Mouse (Mus musculus) stomach, embryonic 14.5 days (tissue): ENCODE data around the gene Lifr. TPM values are rescaled to one million over a fixed set of nuclear protein-coding genes. Genes with fewer than 3 reads are reported as not detected.
A peak's percentile ranks its signal among the peaks of the same experiment; 100 is the strongest.

ENCODE experiments used
- ATAC-seq: fragments of 200-750 bp; cut with Nextera tagmentation; 2 replicates; pipeline ENCODE4 v1.8.0; 2017; ENCODE audit warnings: low read depth, moderate TSS enrichment; ENCODE audit not compliant: insufficient number of reproducible peaks, insufficient read depth, low FRiP score
- H3K27ac ChIP-seq: fragments of 300-500 bp; sonication (generic); 2 replicates; pipeline ENCODE4 v1.5.1; 2014; ENCODE audit warnings: mild to moderate bottlenecking, low read length, moderate library complexity, mixed read lengths
- H3K27me3 ChIP-seq: fragments of 300-500 bp; sonication (generic); 2 replicates; pipeline ENCODE4 v1.6.1; 2014; ENCODE audit warnings: low read length, control low read depth, mixed read lengths; ENCODE audit not compliant: control insufficient read depth, insufficient read depth
- H3K36me3 ChIP-seq: fragments of 300-500 bp; sonication (generic); 2 replicates; pipeline ENCODE4 v1.6.1; 2014; ENCODE audit warnings: mild to moderate bottlenecking, control low read depth, low read length, moderate library complexity, mixed read lengths; ENCODE audit not compliant: control insufficient read depth, insufficient read depth
- H3K4me1 ChIP-seq: fragments of 300-500 bp; sonication (generic); 2 replicates; pipeline ENCODE4 v1.6.1; 2014; ENCODE audit warnings: low read length, control low read depth, mixed read lengths; ENCODE audit not compliant: control insufficient read depth, insufficient read depth
- H3K4me2 ChIP-seq: fragments of 300-500 bp; sonication (generic); replicated peaks from 2 replicates; pipeline ENCODE4 v1.6.1; 2014; ENCODE audit warnings: low read depth, low read length, control low read depth
- H3K4me3 ChIP-seq: fragments of 300-500 bp; sonication (generic); 2 replicates; pipeline ENCODE4 v1.5.1; 2014; ENCODE audit warnings: low read depth, low read length, control low read depth
- H3K9ac ChIP-seq: fragments of 300-500 bp; sonication (generic); replicated peaks from 2 replicates; pipeline ENCODE4 v1.6.1; 2014; ENCODE audit warnings: low read depth, mild to moderate bottlenecking, control low read depth, low read length, moderate library complexity, mixed read lengths
- H3K9me3 ChIP-seq: fragments of 300-500 bp; sonication (generic); 2 replicates; pipeline ENCODE4 v1.6.1; 2016; ENCODE audit warnings: low read depth, low read length, control low read depth; ENCODE audit not compliant: control insufficient read depth
- WGBS: fragments of 180-500 bp; shearing (Covaris S2); extraction: QIAGEN DNeasy Blood & Tissue Kit; methylation state at CpG from one replicate; pipeline ENCODE4 v1.1.7; 2014; 5-methylcytosine and 5-hydroxymethylcytosine counted together
- polyA plus RNA-seq: library from polyadenylated mRNA; unstranded; fragments of >200 nt; fragmentation: Nextera tagmentation; extraction: Ambion mirVana; gene quantifications from 2 replicates; pipeline ENCODE4 v1.2.1, GENCODE M21; 2014

Gene Lifr
- polyA plus RNA-seq, 1 experiment from 2014 or later = 23.6 TPM

GRCm38 (mm10) chr15:7088691-7089090 lies 1.7 kb upstream of the Lifr start:
- Histone ChIP-seq H3K9ac (no peak overlapping the region), H3K27me3 (no peaks in the 10 kb centered on the region), H3K4me1 (peaks cover 4% of the 10 kb centered on the region; the same call in 1 of the 2 replicates), H3K36me3 (no peaks in the 10 kb centered on the region), H3K4me2 (no peak overlapping the region), H3K9me3 (no peaks in the 10 kb centered on the region), H3K4me3 (no peak overlapping the region), H3K27ac (no peak overlapping the region)
- WGBS = 66% methylated on average over 2 of the region's 2 CpGs
- no peak for ATAC-seq

GRCm38 (mm10) chr15:7092321-7092720 lies 1.9 kb downstream of the Lifr start:
- Histone ChIP-seq H3K4me3 (no peak overlapping the region), H3K27me3 (no peaks in the 10 kb centered on the region), H3K27ac (no peak overlapping the region), H3K36me3 (no peaks in the 10 kb centered on the region), H3K4me1 (no peaks in the 10 kb centered on the region), H3K9ac (no peak overlapping the region), H3K9me3 (no peaks in the 10 kb centered on the region), H3K4me2 (0 out of 2 replicates have a peak overlapping the region, but pooled peaks have one; percentile 5)
- ATAC-seq = no peak
- WGBS = 40% methylated on average over 8 of the region's 8 CpGs

- ATAC-seq = no peak
- no peaks in the 10 kb centered on the region for H3K36me3 ChIP-seq
- H3K9ac ChIP-seq = no peak overlapping the region
- WGBS = 79% methylated on average over 1 of the region's 1 CpGs
- no peaks in the 10 kb centered on the region for H3K9me3 ChIP-seq
- no peak overlapping the region for H3K4me2 ChIP-seq
- H3K4me1 ChIP-seq = no peaks in the 10 kb centered on the region
- no peaks in the 10 kb centered on the region for H3K27me3 ChIP-seq
- H3K4me3 ChIP-seq = no peak overlapping the region
- no peak overlapping the region for H3K27ac ChIP-seq
These were observed 9.0 kb downstream of the Lifr start for GRCm38 (mm10) chr15:7099406-7099805.

- no peaks in the 10 kb centered on the region for H3K9me3 ChIP-seq
- no peak overlapping the region for H3K9ac ChIP-seq
- ATAC-seq = no peak
- no peak overlapping the region for H3K4me3 ChIP-seq
- H3K27ac ChIP-seq = no peak overlapping the region
- H3K36me3 ChIP-seq = no peaks in the 10 kb centered on the region
- H3K4me1 ChIP-seq = peaks cover 5% of the 10 kb centered on the region; the same call in 1 of the 2 replicates
- no peak overlapping the region for H3K4me2 ChIP-seq
- WGBS = 83% methylated on average over 6 of the region's 6 CpGs
- H3K27me3 ChIP-seq = no peaks in the 10 kb centered on the region
These were observed 9.8 kb downstream of the Lifr start for GRCm38 (mm10) chr15:7100226-7100625.

GRCm38 (mm10) chr15:7103051-7103450 lies 12.6 kb downstream of the Lifr start:
- Histone ChIP-seq H3K9ac (no peak overlapping the region), H3K27ac (no peak overlapping the region), H3K36me3 (no peaks in the 10 kb centered on the region), H3K9me3 (no peaks in the 10 kb centered on the region), H3K4me2 (no peak overlapping the region), H3K4me3 (no peak overlapping the region), H3K27me3 (no peaks in the 10 kb centered on the region), H3K4me1 (peaks cover 6% of the 10 kb centered on the region; the same call in 1 of the 2 replicates)
- no peak for ATAC-seq
- WGBS = 83% methylated on average over 2 of the region's 2 CpGs

GRCm38 (mm10) chr15:7105224-7105623 lies 14.8 kb downstream of the Lifr start:
- 18% methylated on average over 5 of the region's 5 CpGs for WGBS
- H3K27me3 ChIP-seq = no peaks in the 10 kb centered on the region

GRCm38 (mm10) chr15:7108160-7108559 lies 17.7 kb downstream of the Lifr start:
- no peak overlapping the region for H3K27ac ChIP-seq
- H3K4me2 ChIP-seq = no peak overlapping the region
- H3K9ac ChIP-seq = no peak overlapping the region
- H3K4me1 ChIP-seq = peaks cover 6% of the 10 kb centered on the region; the same call in 1 of the 2 replicates
- no peaks in the 10 kb centered on the region for H3K27me3 ChIP-seq
- 86% methylated on average over 6 of the region's 6 CpGs for WGBS
- H3K4me3 ChIP-seq = no peak overlapping the region
- H3K9me3 ChIP-seq = no peaks in the 10 kb centered on the region
- no peaks in the 10 kb centered on the region for H3K36me3 ChIP-seq
- ATAC-seq = no peak

More at GRCm38 (mm10) chr15:7105224-7105623, 14.8 kb downstream of the Lifr start:
- Histone ChIP-seq H3K4me2 (no peak overlapping the region), H3K4me1 (peaks cover 6% of the 10 kb centered on the region; the same call in 1 of the 2 replicates), H3K27ac (no peak overlapping the region), H3K9me3 (no peaks in the 10 kb centered on the region), H3K4me3 (no peak overlapping the region), H3K9ac (no peak overlapping the region), H3K36me3 (no peaks in the 10 kb centered on the region)
- peak; percentile 18; the same call in 1 of the 2 replicates for ATAC-seq

GRCm38 (mm10) chr15:7112227-7112907 lies 22.0 kb downstream of the Lifr start:
- H3K27me3 ChIP-seq = no peaks in the 10 kb centered on the region

GRCm38 (mm10) chr15:7113906-7114305 lies 23.5 kb downstream of the Lifr start:
- ATAC-seq = no peak
- Histone ChIP-seq H3K27me3 (no peaks in the 10 kb centered on the region), H3K36me3 (no peaks in the 10 kb centered on the region), H3K4me3 (no peak overlapping the region), H3K4me1 (0 out of 2 replicates have a peak, but pooled peaks cover 3% of the 10 kb centered on the region), H3K27ac (no peak overlapping the region), H3K4me2 (no peak overlapping the region), H3K9ac (no peak overlapping the region), H3K9me3 (no peaks in the 10 kb centered on the region)
- 69% methylated on average over 3 of the region's 3 CpGs for WGBS

More at GRCm38 (mm10) chr15:7112227-7112907, 22.0 kb downstream of the Lifr start:
- H3K9me3 ChIP-seq = no peaks in the 10 kb centered on the region
- H3K4me1 ChIP-seq = no peaks in the 10 kb centered on the region
- H3K36me3 ChIP-seq = no peaks in the 10 kb centered on the region
- no peak overlapping the region for H3K4me3 ChIP-seq
- no peak overlapping the region for H3K9ac ChIP-seq
- no peak for ATAC-seq
- 59% methylated on average over 6 of the region's 6 CpGs for WGBS
- H3K27ac ChIP-seq = no peak overlapping the region
- H3K4me2 ChIP-seq = no peak overlapping the region
